Mouse (Mus musculus) brain, embryonic 14.5 days (tissue): ENCODE results near the gene Borcs7.

ENCODE experiments used
- CTCF ChIP-seq: fragments of 200-500 bp; IDR thresholded peaks from 2 replicates; pipeline ENCODE4 v1.5.1; 2012; ENCODE audit warnings: inconsistent platforms, mild to moderate bottlenecking, moderate library complexity, borderline replicate concordance; ENCODE audit not compliant: insufficient read depth, insufficient read length; ENCODE audit errors: extremely low read depth
- POLR2A ChIP-seq: fragments of 200-500 bp; IDR thresholded peaks from 2 replicates; pipeline ENCODE4 v1.6.1; 2012; ENCODE audit warnings: mild to moderate bottlenecking, inconsistent platforms, borderline replicate concordance; ENCODE audit not compliant: poor library complexity, insufficient read depth, insufficient read length, severe bottlenecking; ENCODE audit errors: extremely low read depth

DNA sequence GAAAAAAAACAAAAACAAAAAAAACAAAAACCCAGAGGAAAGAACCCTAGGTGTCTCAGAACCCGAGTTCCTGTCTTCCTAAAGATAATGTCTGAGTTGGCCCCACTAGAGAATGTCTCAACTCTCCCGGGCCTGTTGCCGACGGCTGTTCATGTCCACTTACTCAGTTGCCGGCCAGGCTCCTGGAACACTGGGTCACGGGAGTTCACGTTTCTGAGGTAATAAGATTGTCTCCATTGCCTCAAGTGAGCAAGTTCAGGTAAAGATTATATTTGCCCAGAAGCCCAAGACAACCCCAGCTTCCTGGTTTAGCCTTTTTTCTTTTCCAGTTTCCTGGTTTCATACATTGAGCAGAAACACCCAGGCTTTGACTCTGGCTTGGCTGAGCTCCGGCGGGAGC lies 30.9 kb upstream of the Borcs7 start:
- no peak for TF ChIP-seq POLR2A
- TF ChIP-seq CTCF = no peak
